Mouse (Mus musculus) MEL (cell line): ENCODE results near the gene Il15ra. TPM values are rescaled to one million over a fixed set of nuclear protein-coding genes. Genes with fewer than 3 reads are reported as not detected.

Experiments
- DNase-seq: peaks from one replicate; pipeline ENCODE4 v3.0.0; 2011; ENCODE audit warnings: low read depth, low spot score
- H3K27ac ChIP-seq: 2 replicates; pipeline ENCODE4 v1.5.1; 2012; ENCODE audit warnings: low read depth, mild to moderate bottlenecking, control low read depth, low read length, moderate library complexity; ENCODE audit not compliant: control insufficient read depth
- H3K27me3 ChIP-seq, 2 experiments: fragments of 150-350 bp in 1 of 2; sonication (generic) in 1 of 2; 2 replicates each; pipeline ENCODE4 v1.6.1; 2012; ENCODE audit warnings: low read length in 2 of 2, mild to moderate bottlenecking in 2 of 2, improper control_type of control experiment in 1 of 2, moderate library complexity in 1 of 2; ENCODE audit not compliant: insufficient read depth in 2 of 2, control insufficient read depth in 1 of 2
- H3K36me3 ChIP-seq, 2 experiments: 2 replicates each; pipeline ENCODE4 v1.6.1; 2012 to 2014; ENCODE audit warnings: low read length in 2 of 2, improper control_type of control experiment in 1 of 2, inconsistent platforms in 1 of 2, mild to moderate bottlenecking in 1 of 2; ENCODE audit not compliant: insufficient read depth in 2 of 2, control insufficient read depth in 1 of 2
- H3K4me1 ChIP-seq, 2 experiments: fragments of 150-350 bp in 1 of 2; sonication (generic) in 1 of 2; 2 replicates each; pipeline ENCODE4 v1.6.1; 2012; ENCODE audit warnings: low read length in 2 of 2, improper control_type of control experiment in 1 of 2, mild to moderate bottlenecking in 1 of 2; ENCODE audit not compliant: insufficient read depth in 2 of 2, control insufficient read depth in 1 of 2
- H3K4me3 ChIP-seq, 2 experiments: fragments of 150-350 bp in 1 of 2; sonication (generic) in 1 of 2; 2 replicates each; pipeline ENCODE4 v1.5.1; 2012; ENCODE audit warnings: low read depth in 2 of 2, low read length in 2 of 2, mild to moderate bottlenecking in 2 of 2, moderate library complexity in 2 of 2, control low read depth in 1 of 2, improper control_type of control experiment in 1 of 2; ENCODE audit not compliant: control insufficient read depth in 1 of 2, insufficient read depth in 1 of 2
- H3K79me2 ChIP-seq: 2 replicates; pipeline ENCODE4 v1.6.1; 2012; ENCODE audit warnings: mild to moderate bottlenecking, low read length, moderate library complexity; ENCODE audit not compliant: control insufficient read depth, poor library complexity, insufficient read depth
- H3K9ac ChIP-seq: 2 replicates; pipeline ENCODE4 v1.6.1; 2012; ENCODE audit warnings: low read depth, mild to moderate bottlenecking, control low read depth, low read length, moderate library complexity; ENCODE audit not compliant: control insufficient read depth, poor library complexity, severe bottlenecking
- H3K9me3 ChIP-seq: fragments of 150-350 bp; sonication (generic); replicated peaks from 2 replicates; pipeline ENCODE4 v1.6.1; 2012; ENCODE audit warnings: mild to moderate bottlenecking, low read length, improper control_type of control experiment, moderate library complexity; ENCODE audit not compliant: insufficient read depth
- BHLHE40 ChIP-seq: IDR thresholded peaks from 2 replicates; pipeline ENCODE4 v1.6.1; 2012; ENCODE audit warnings: low read depth, mild to moderate bottlenecking, inconsistent platforms, low read length, improper control_type of control experiment, borderline replicate concordance
- CHD1 ChIP-seq: IDR thresholded peaks from 2 replicates; pipeline ENCODE4 v1.6.1; 2012; ENCODE audit warnings: low read depth, mild to moderate bottlenecking, inconsistent platforms, low read length, improper control_type of control experiment
- CHD2 ChIP-seq: IDR thresholded peaks from 2 replicates; pipeline ENCODE4 v1.6.1; 2011; ENCODE audit warnings: low read length, improper control_type of control experiment
- ELF1 ChIP-seq: IDR thresholded peaks from 2 replicates; pipeline ENCODE4 v1.6.1; 2014; ENCODE audit warnings: low read depth, mild to moderate bottlenecking, inconsistent platforms, low read length, improper control_type of control experiment, moderate library complexity
- EP300 ChIP-seq, 2 experiments: IDR thresholded peaks; 2 replicates each; pipeline ENCODE4 v1.6.1; 2011; ENCODE audit warnings: improper control_type of control experiment in 2 of 2, low read length in 2 of 2, low read depth in 1 of 2, mild to moderate bottlenecking in 1 of 2
- ETS1 ChIP-seq: IDR thresholded peaks from 2 replicates; pipeline ENCODE4 v1.6.1; 2012; ENCODE audit warnings: low read depth, mild to moderate bottlenecking, inconsistent platforms, low read length, improper control_type of control experiment, moderate library complexity
- GABPA ChIP-seq: IDR thresholded peaks from 2 replicates; pipeline ENCODE4 v1.6.1; 2012; ENCODE audit warnings: low read depth, mild to moderate bottlenecking, inconsistent platforms, low read length, improper control_type of control experiment, moderate library complexity
- JUND ChIP-seq: IDR thresholded peaks from 2 replicates; pipeline ENCODE4 v1.6.1; 2011; ENCODE audit warnings: low read depth, mild to moderate bottlenecking, improper control_type of control experiment, low read length
- MAFK ChIP-seq: IDR thresholded peaks from 2 replicates; pipeline ENCODE4 v1.6.1; 2011; ENCODE audit warnings: low read depth, mild to moderate bottlenecking, low read length, improper control_type of control experiment, borderline replicate concordance
- MAZ ChIP-seq: IDR thresholded peaks from 2 replicates; pipeline ENCODE4 v1.6.1; 2012; ENCODE audit warnings: low read depth, mild to moderate bottlenecking, inconsistent platforms, low read length, improper control_type of control experiment
- MEF2A ChIP-seq: IDR thresholded peaks from 2 replicates; pipeline ENCODE4 v1.6.1; 2014; ENCODE audit warnings: low read depth, mild to moderate bottlenecking, inconsistent platforms, low read length, improper control_type of control experiment; ENCODE audit not compliant: poor library complexity, insufficient replicate concordance, severe bottlenecking; ENCODE audit errors: extremely low read depth
- MYB ChIP-seq: IDR thresholded peaks from 2 replicates; pipeline ENCODE4 v1.6.1; 2011; ENCODE audit warnings: mild to moderate bottlenecking, low read depth, low read length, improper control_type of control experiment
- MYC ChIP-seq: IDR thresholded peaks from 2 replicates; pipeline ENCODE4 v1.6.1; 2011; ENCODE audit warnings: low read depth, mild to moderate bottlenecking, low read length, improper control_type of control experiment, moderate library complexity
- NELFE ChIP-seq: IDR thresholded peaks from 2 replicates; pipeline ENCODE4 v1.6.1; 2011; ENCODE audit warnings: low read depth, low read length, improper control_type of control experiment
- POLR2A ChIP-seq, 2 experiments: IDR thresholded peaks; 2 replicates each; pipeline ENCODE4 v1.6.1; 2011 to 2012; ENCODE audit warnings: low read length in 2 of 2, mild to moderate bottlenecking in 2 of 2, control low read depth in 1 of 2, improper control_type of control experiment in 1 of 2, low read depth in 1 of 2, moderate library complexity in 1 of 2; ENCODE audit not compliant: control insufficient read depth in 1 of 2, insufficient read depth in 1 of 2, poor library complexity in 1 of 2
- POLR2AphosphoS2 ChIP-seq: IDR thresholded peaks from 2 replicates; pipeline ENCODE4 v1.6.1; 2011; ENCODE audit warnings: low read length, improper control_type of control experiment
- POLR2AphosphoS5 ChIP-seq: IDR thresholded peaks from 2 replicates; pipeline ENCODE4 v1.6.1; 2012; ENCODE audit warnings: low read depth, borderline replicate concordance, mild to moderate bottlenecking, inconsistent platforms, low read length, moderate library complexity, mixed read lengths
- RAD21 ChIP-seq: IDR thresholded peaks from 2 replicates; pipeline ENCODE4 v1.6.1; 2011; ENCODE audit warnings: mild to moderate bottlenecking, low read depth, low read length, improper control_type of control experiment
- SIN3A ChIP-seq: IDR thresholded peaks from 2 replicates; pipeline ENCODE4 v1.6.1; 2012; ENCODE audit warnings: low read length, improper control_type of control experiment, inconsistent platforms
- TBP ChIP-seq: IDR thresholded peaks from 2 replicates; pipeline ENCODE4 v1.8.0; 2011; ENCODE audit warnings: low read depth, low read length, improper control_type of control experiment
- UBTF ChIP-seq: IDR thresholded peaks from 2 replicates; pipeline ENCODE4 v1.6.1; 2012; ENCODE audit warnings: low read depth, mild to moderate bottlenecking, inconsistent platforms, low read length, improper control_type of control experiment, moderate library complexity, borderline replicate concordance; ENCODE audit not compliant: insufficient read depth
- USF1 ChIP-seq: IDR thresholded peaks from 2 replicates; pipeline ENCODE4 v1.6.1; 2014; ENCODE audit warnings: low read depth, mild to moderate bottlenecking, inconsistent platforms, low read length, improper control_type of control experiment, moderate library complexity
- ZC3H11A ChIP-seq: IDR thresholded peaks from 2 replicates; pipeline ENCODE4 v1.6.1; 2012; ENCODE audit warnings: low read depth, mild to moderate bottlenecking, inconsistent platforms, low read length, improper control_type of control experiment
- ZKSCAN1 ChIP-seq: IDR thresholded peaks from 2 replicates; pipeline ENCODE4 v1.6.1; 2012; ENCODE audit warnings: low read depth, mild to moderate bottlenecking, inconsistent platforms, low read length, improper control_type of control experiment, moderate library complexity
- ZMIZ1 ChIP-seq: IDR thresholded peaks from 2 replicates; pipeline ENCODE4 v1.6.1; 2012; ENCODE audit warnings: low read depth, mild to moderate bottlenecking, inconsistent platforms, low read length, improper control_type of control experiment, moderate library complexity
- ZNF384 ChIP-seq: IDR thresholded peaks from 2 replicates; pipeline ENCODE4 v1.6.1; 2012; ENCODE audit warnings: low read depth, mild to moderate bottlenecking, inconsistent platforms, low read length, improper control_type of control experiment
- polyA plus RNA-seq, 2 experiments: library from polyadenylated mRNA; stranded (reverse) in 1 of 2; unstranded in 1 of 2; fragments of >175 nt in 1 of 2; fragments of >200 nt in 1 of 2; gene quantifications; 2 replicates each; pipeline versions ENCODE4 v1.2.1 to v1.2.4; 2012; ENCODE audit warnings: low replicate concordance in 2 of 2, low read depth in 1 of 2; ENCODE audit not compliant: insufficient read length in 2 of 2, insufficient read depth in 1 of 2, missing spikeins in 1 of 2
- total RNA-seq: library from RNA; depleted of rRNA; stranded (reverse); fragments of 300-350 nt; gene quantifications from 2 replicates; pipeline ENCODE4 v1.2.3, GENCODE M21; 2012

Il15ra gene
- total and polyA plus RNA-seq, 3 experiments, result 0.50 to 0.95 TPM; not detected in 1

DNA sequence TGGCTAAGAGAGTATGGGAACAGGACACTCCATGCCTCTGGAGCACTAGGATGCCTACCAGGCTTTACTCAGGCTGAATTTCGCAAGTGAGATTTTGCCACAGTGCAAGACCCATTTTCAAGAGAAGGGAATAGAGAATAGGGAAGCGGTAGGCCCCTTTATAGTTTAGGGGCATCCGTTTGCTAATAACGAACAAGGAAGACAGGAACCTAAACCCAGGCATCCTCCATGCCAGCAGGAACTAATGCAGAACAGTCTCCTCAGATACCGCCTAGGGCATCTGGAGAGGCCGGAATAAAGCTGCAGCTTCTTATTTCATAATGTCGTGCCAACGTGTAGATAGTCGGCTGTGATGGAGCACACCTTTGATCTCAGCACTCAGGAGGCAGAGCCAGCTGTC lies 17.5 kb downstream of the Il15ra start:
- Histone ChIP-seq H3K79me2 (no peaks in the 10 kb centered on the region), H3K27me3 (no peaks in the 10 kb centered on the region; a peak in 1 of 4 replicates), H3K9me3 (no peaks in the 10 kb centered on the region), H3K27ac (no peak overlapping the region), H3K4me1 (no peaks in the 10 kb centered on the region), H3K36me3 (no peaks in the 10 kb centered on the region), H3K9ac (no peak overlapping the region), H3K4me3 (no peak overlapping the region)
- DNase-seq, result no peak
- TF ChIP-seq MAFK, result no peak
- TF ChIP-seq TBP, result no peak
- TF ChIP-seq ZNF384, result no peak
- TF ChIP-seq RAD21, result no peak
- TF ChIP-seq SIN3A, result no peak
- TF ChIP-seq NELFE, result no peak
- TF ChIP-seq ELF1, result no peak
- no peak for TF ChIP-seq MAZ
- TF ChIP-seq POLR2AphosphoS2, result no peak
- TF ChIP-seq USF1, result no peak
- no peak for TF ChIP-seq EP300 (IDR thresholded peaks at IDR 0.05; ENCODE audit: low read depth in 1 of 2, low read length in 2 of 2)
- TF ChIP-seq ETS1, result no peak
- TF ChIP-seq BHLHE40, result no peak
- no peak for TF ChIP-seq UBTF
- no peak for TF ChIP-seq CHD1
- TF ChIP-seq POLR2A (IDR thresholded peaks at IDR 0.05; ENCODE audit: control insufficient read depth in 1 of 2, insufficient read depth in 1 of 2, low read depth in 1 of 2, low read length in 2 of 2, poor library complexity in 1 of 2), result no peak
- no peak for TF ChIP-seq POLR2AphosphoS5
- no peak for TF ChIP-seq MYB
- no peak for TF ChIP-seq CHD2

DNA sequence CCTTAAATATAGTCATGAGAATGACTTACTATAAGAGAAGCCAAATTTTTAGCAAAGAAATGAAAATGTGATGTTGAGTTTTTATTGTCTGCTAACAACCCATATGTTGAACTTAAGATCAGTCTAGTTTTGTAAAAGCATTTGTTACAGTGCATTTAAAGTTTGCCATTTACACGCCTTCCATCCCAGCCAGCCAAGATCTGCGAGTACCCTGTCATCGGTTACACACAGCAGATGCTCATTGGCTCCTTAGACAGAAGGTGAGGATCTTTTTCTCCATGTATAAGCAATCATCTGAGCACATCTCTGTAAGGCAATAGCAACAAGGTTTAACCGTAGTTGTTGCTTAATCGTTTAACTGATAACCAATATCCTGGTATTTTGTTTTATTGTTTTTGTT lies 22.5 kb downstream of the Il15ra start:
- no peaks in the 10 kb centered on the region; a peak in 1 of 4 replicates for H3K27me3 ChIP-seq
- TF ChIP-seq ELF1, result no peak
- no peak for TF ChIP-seq POLR2AphosphoS2
- no peak for TF ChIP-seq MAFK
- no peak for TF ChIP-seq EP300 (IDR thresholded peaks at IDR 0.05; ENCODE audit: low read depth in 1 of 2, low read length in 2 of 2)
- TF ChIP-seq MEF2A, result no peak
- TF ChIP-seq ZMIZ1, result no peak
- TF ChIP-seq GABPA, result no peak
- no peak for TF ChIP-seq JUND
- TF ChIP-seq RAD21, result no peak
- TF ChIP-seq MYC, result no peak
- TF ChIP-seq NELFE, result no peak
- TF ChIP-seq ZKSCAN1, result no peak
- TF ChIP-seq ETS1, result no peak
- no peak for TF ChIP-seq ZC3H11A
- TF ChIP-seq ZNF384, result no peak
- TF ChIP-seq, all 39 proteins: peak for 0
- no peaks in the 10 kb centered on the region for H3K4me1 ChIP-seq
- no peaks in the 10 kb centered on the region for H3K36me3 ChIP-seq
- H3K79me2 ChIP-seq, result no peaks in the 10 kb centered on the region
- no peaks in the 10 kb centered on the region for H3K9me3 ChIP-seq
- no peak for DNase-seq
- H3K4me3 ChIP-seq, result no peak overlapping the region
- H3K27ac ChIP-seq, result no peak overlapping the region
- no peak overlapping the region for H3K9ac ChIP-seq
